Mouse (Mus musculus): ENCODE measurements around the gene Slc6a20b.

- TF ChIP-seq CTCF (IDR thresholded peaks at IDR 0.05; ENCODE audit: low read depth): no peak
- TF ChIP-seq EP300 (IDR thresholded peaks at IDR 0.05; ENCODE audit: low read depth): no peak
These were observed 5.9 kb upstream of the Slc6a20b start for GRCm38 (mm10) chr9:123638231-123638630.
